Mouse (Mus musculus) liver, adult 2 months (tissue): ENCODE measurements around the gene Myl9.

Experiments used
- CTCF ChIP-seq: fragments of 200-500 bp; IDR thresholded peaks from 2 replicates; pipeline ENCODE4 v1.5.1; 2011; ENCODE audit warnings: low read depth, low read length, control low read depth
- POLR2A ChIP-seq: fragments of 200-500 bp; IDR thresholded peaks from 2 replicates; pipeline ENCODE4 v1.6.1; 2011; ENCODE audit warnings: low read length, control low read depth; ENCODE audit not compliant: insufficient read depth; ENCODE audit errors: extremely low read depth

DNA sequence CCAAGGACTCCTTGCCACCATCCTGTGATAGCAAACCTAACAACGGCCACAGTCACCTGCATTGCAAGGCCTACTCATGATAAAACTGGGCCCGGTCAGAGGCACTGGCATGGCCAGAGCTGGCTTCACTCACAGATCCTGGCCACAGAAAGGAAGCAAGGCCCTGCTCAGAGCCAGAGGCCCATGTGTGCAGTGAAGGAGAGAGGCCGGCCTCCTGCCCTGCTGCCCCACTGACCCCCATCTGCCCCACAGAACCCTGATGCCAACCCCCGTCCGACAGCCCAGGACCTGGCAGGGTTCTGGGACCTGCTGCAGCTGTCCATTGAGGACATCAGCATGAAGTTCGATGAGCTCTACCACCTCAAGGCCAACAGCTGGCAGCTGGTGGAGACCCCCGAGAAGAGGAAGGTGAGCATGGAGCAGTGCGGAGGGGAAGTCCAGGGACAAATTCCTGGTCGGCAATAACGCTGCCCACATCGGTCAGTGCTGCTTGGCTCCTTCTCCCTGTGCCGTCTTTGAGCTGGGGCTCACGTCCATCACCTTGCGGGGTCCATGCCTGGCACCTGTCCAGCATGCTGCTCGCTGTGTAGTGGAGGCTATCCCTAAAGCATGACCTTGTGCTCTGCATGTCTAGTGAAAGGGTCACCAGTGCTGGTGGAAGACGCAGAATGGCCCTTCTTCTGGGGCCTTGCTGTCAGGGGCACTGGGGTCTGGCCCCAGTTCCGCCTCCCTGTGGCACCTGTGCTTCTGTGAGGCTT is 13.5 kb upstream of the Myl9 start:
- TF ChIP-seq CTCF, result no peak
- TF ChIP-seq POLR2A, result no peak
